Mouse (Mus musculus): Measurements from ENCODE around the gene Ppp2r1a.

- no peak for TF ChIP-seq TBP (IDR thresholded peaks at IDR 0.05; ENCODE audit: low read depth, low read length)
- no peak for TF ChIP-seq ZMIZ1 (IDR thresholded peaks at IDR 0.05; ENCODE audit: low read depth, low read length)
- no peak for TF ChIP-seq ELF1 (IDR thresholded peaks at IDR 0.05; ENCODE audit: low read depth, low read length)
Measured at GRCm38 (mm10) chr17:20966681-20967080, 21.6 kb downstream of the Ppp2r1a start.

Measured in MEL (cell line).